Comparison of ENCODE assay signal across 18 mouse cellular contexts in genomic region chr17:94528765-94529164, GRCm38 (mm10).
DNase-seq lines count a peak whose midpoint lies in the region; ATAC-seq lines count a peak whose summit lies in the region.
"Had no signal": no experiment of that assay in that cellular context is flagged by ENCODE, and none has a peak within 500 bp of the region (broad histone marks: within the 10 kb centered on the region; RNA-seq: fewer than 3 reads in every experiment).

No protein-coding gene starts in this region.

- peak; percentile 98 for ATAC-seq in frontal cortex, adult (ENCODE audit: low TSS enrichment)
- ATAC-seq: CD4-positive, CD25-positive, alpha-beta regulatory T cell, adult 4 months had no signal

- no peak for DNase-seq in frontal cortex, postnatal 14 days (ENCODE audit: low spot score in 2 of 2)
- DNase-seq in right cerebral cortex, adult 2 months (ENCODE audit: low spot score in 2 of 2) = peak; percentile 5 to 23
- DNase-seq in right cerebral cortex, postnatal 4 days = no peak
- DNase-seq in layer of hippocampus, adult 8-10 months (ENCODE audit: low spot score in 2 of 2) = peak; percentile 14 to 33
- DNase-seq in heart, adult 8-10 months (ENCODE audit: low spot score) = no peak
- DNase-seq in embryo, embryonic 9.5 days (ENCODE audit: extremely low spot score) = no peak
- DNase-seq: adrenal gland, postnatal 14 days; cerebellum, adult 11-12 months; cerebellum, postnatal 10 days; heart, postnatal 4 days; kidney, adult 8-10 months; kidney, postnatal 14 days; lung, postnatal 4 days; midbrain, embryonic 14.5 days; retina, postnatal 1 day; thymus, adult 2 months had no signal

Comparison
In these comparisons a context has a peak if more than half of its experiments do, and no peak if none do; other contexts are left out.
1. DNase-seq: peak in right cerebral cortex, adult 2 months (2 of 2) and layer of hippocampus, adult 8-10 months (2 of 2); none in frontal cortex, postnatal 14 days (0 of 2), right cerebral cortex, postnatal 4 days (single experiment), heart, adult 8-10 months (single experiment) and embryo, embryonic 9.5 days (single experiment).